Mouse (Mus musculus) cortical plate, adult 2 months (tissue): ENCODE results near the gene Comp. TPM values are rescaled to one million over a fixed set of nuclear protein-coding genes. Genes with fewer than 3 reads are reported as not detected.
A peak's percentile ranks its signal among the peaks of the same experiment; 100 is the strongest.

Experiments
- H3K27ac ChIP-seq: fragments of 200-500 bp; 2 replicates; pipeline ENCODE4 v1.5.1; 2012; ENCODE audit warnings: low read length, control low read depth, inconsistent platforms; ENCODE audit not compliant: insufficient read depth
- H3K4me1 ChIP-seq: fragments of 200-500 bp; 2 replicates; pipeline ENCODE4 v1.6.1; 2011; ENCODE audit warnings: low read length; ENCODE audit not compliant: control insufficient read depth, insufficient read depth
- H3K4me3 ChIP-seq: fragments of 200-500 bp; 2 replicates; pipeline ENCODE4 v1.5.1; 2011; ENCODE audit warnings: mild to moderate bottlenecking, low read length, control low read depth; ENCODE audit not compliant: insufficient read depth
- CTCF ChIP-seq: fragments of 200-500 bp; IDR thresholded peaks from 2 replicates; pipeline ENCODE4 v1.5.1; 2011; ENCODE audit warnings: mild to moderate bottlenecking, control low read depth, low read length; ENCODE audit not compliant: insufficient read depth; ENCODE audit errors: extremely low read depth
- POLR2A ChIP-seq: fragments of 200-500 bp; IDR thresholded peaks from 2 replicates; pipeline ENCODE4 v1.6.1; 2011; ENCODE audit warnings: mild to moderate bottlenecking, low read length, control low read depth; ENCODE audit not compliant: insufficient read depth; ENCODE audit errors: extremely low read depth
- polyA plus RNA-seq: library from polyadenylated mRNA; depleted of rRNA; stranded (reverse); fragments of >200 nt; gene quantifications from 2 replicates; pipeline ENCODE4 v1.2.3, GENCODE M21; 2012; rRNA removed

Comp gene
- 0.19 and 0.36 TPM in 2 replicates for polyA plus RNA-seq

- H3K27ac ChIP-seq, result no peak within 1 kb of the TSS
- 0 out of 2 replicates have a peak within 1 kb of the TSS, but pooled peaks have one; percentile 4 for H3K4me3 ChIP-seq
- H3K4me1 ChIP-seq, result no peaks in the 10 kb centered on the region
- TF ChIP-seq CTCF, result no peak
- TF ChIP-seq POLR2A, result no peak
Measured at GRCm38 (mm10) chr8:70373397-70374317, at the start of gene Comp. Gene Comp (plus strand): TSS chr8:70373558.

- Histone ChIP-seq H3K4me1 (no peaks in the 10 kb centered on the region), H3K27ac (no peak overlapping the region), H3K4me3 (no peak overlapping the region)
- TF ChIP-seq POLR2A (no peak), CTCF (no peak)
Measured at GRCm38 (mm10) chr8:70323716-70324115, 49.6 kb upstream of the Comp start.

GRCm38 (mm10) chr8:70327512-70327911 lies 45.8 kb upstream of the Comp start:
- no peak for TF ChIP-seq CTCF
- Histone ChIP-seq H3K4me3 (no peak overlapping the region), H3K4me1 (0 out of 2 replicates have a peak, but pooled peaks cover 2% of the 10 kb centered on the region), H3K27ac (no peak overlapping the region)

- 0 out of 2 replicates have a peak, but pooled peaks cover 2% of the 10 kb centered on the region for H3K4me1 ChIP-seq
- 0 out of 2 replicates have a peak within 1 kb of the TSS, but pooled peaks have one; percentile 20 for H3K27ac ChIP-seq
- H3K4me3 ChIP-seq, result no peak within 1 kb of the TSS
- TF ChIP-seq POLR2A (no peak), CTCF (no peak)
Measured at GRCm38 (mm10) chr8:70329124-70329834, 44.1 kb upstream of the Comp start, which contains the start of gene Gdf1. Gene Gdf1 (plus strand): TSS chr8:70329817.

- Histone ChIP-seq H3K4me3 (no peak overlapping the region), H3K4me1 (0 out of 2 replicates have a peak, but pooled peaks cover 2% of the 10 kb centered on the region), H3K27ac (0 out of 2 replicates have a peak overlapping the region, but pooled peaks have one; percentile 20)
- TF ChIP-seq CTCF (no peak), POLR2A (no peak)
Measured at GRCm38 (mm10) chr8:70329835-70330740, 43.3 kb upstream of the Comp start.

GRCm38 (mm10) chr8:70330741-70331364 lies 42.5 kb upstream of the Comp start:
- 0 out of 2 replicates have a peak, but pooled peaks have one; percentile 6 for TF ChIP-seq CTCF
- TF ChIP-seq POLR2A, result no peak
- peak overlapping the region; percentile 20; the same call in 1 of the 2 replicates for H3K27ac ChIP-seq

GRCm38 (mm10) chr8:70331526-70331925 lies 41.8 kb upstream of the Comp start:
- no peak overlapping the region for H3K4me3 ChIP-seq
- 0 out of 2 replicates have a peak, but pooled peaks cover 2% of the 10 kb centered on the region for H3K4me1 ChIP-seq
- TF ChIP-seq POLR2A, result no peak
- TF ChIP-seq CTCF, result no peak
- peak overlapping the region; percentile 20; the same call in 1 of the 2 replicates for H3K27ac ChIP-seq

More at GRCm38 (mm10) chr8:70330741-70331364, 42.5 kb upstream of the Comp start:
- H3K4me1 ChIP-seq, result 0 out of 2 replicates have a peak, but pooled peaks cover 2% of the 10 kb centered on the region
- H3K4me3 ChIP-seq, result no peak overlapping the region
